Mouse (Mus musculus): ENCODE data around the gene Tmem60.

Tmem60 gene

DNA sequence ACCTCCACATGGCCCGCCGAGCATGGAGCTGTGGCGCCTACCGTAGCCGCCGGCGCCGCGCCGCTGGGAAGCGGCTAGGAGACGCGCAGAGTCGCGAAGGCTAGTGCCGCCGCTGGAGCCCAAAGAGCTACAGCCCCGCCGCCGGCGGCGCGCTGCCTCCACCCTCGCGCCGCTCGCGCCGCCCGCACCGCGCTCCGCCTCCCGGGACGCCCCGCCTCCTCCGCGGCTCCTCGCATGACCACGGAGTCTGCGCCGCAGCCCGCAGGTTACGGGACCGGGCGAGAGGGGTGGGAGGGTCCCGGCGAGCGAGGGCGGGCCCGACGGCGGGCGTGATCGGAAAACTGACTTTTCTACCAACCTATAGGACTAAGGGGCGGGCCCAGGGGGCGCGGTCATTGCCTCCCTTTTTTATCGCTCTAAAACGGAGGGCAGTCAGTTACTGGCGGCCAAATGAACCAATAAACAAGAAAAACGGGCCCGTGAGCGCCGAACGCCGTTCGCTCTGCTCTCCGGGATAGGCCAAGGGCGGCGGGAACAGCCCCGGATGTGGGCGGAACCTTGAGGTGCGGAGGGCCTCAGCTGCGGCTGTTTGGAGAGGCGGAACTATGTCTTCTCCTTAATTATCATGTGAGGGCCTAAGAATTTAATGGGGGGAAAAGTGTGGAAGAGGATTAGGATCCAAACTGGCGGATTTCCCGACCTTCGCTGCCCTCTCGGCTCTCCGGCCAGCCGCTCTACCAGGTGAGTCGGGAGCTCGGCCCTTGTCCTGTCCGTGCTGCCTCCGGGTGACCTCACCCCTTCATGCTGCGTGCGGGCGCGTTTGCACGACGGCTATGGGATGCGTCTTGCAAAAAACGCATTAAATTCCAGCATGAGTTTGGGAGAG, at the start of gene Tmem60, which contains the start of gene Phtf2:
Gene Tmem60 (plus strand): TSS at position 277 of the 886 bp plus-strand sequence.
Gene Phtf2 (minus strand): TSS at position 210 of the 886 bp plus-strand sequence.
- DNase-seq: peak; percentile 99

DNA sequence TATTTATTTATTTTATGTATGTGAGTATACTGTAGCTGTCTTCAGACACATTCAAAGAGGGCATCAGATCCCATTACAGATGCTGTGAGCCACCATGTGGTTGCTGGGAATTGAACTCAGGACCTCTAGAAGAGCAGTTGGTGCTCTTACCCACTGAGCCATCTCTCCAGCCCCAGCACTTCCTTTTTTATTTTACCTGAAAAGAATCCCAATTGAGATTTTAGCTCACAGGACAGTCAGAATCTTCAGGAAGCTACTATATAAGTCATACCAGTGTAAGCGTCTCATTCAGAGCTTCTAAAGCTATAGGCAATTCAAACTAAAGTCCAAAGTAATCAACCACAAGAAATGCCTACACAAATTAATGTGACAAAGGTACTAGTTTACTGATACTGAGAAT, 47.6 kb upstream of the Tmem60 start:
- no peak for DNase-seq

DNA sequence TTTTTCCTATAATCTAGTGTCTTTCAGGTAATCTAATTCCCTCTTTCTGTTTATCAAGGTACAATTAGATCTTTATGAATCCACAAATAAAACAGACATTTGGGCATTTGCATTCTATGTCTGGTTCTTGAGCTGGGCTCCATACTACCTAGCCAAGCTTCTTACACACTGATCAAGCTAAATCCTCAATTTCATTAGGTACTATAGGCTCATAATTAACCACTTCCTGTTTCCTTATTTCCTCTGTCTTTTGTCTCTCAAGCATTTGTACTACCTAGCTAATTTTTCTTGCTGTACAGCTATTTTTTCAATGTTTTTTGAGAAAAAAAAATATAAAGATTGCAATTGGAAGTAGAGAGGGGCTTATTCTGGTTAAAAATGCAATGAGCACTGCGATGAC, 44.9 kb upstream of the Tmem60 start:
- no peak for DNase-seq

DNA sequence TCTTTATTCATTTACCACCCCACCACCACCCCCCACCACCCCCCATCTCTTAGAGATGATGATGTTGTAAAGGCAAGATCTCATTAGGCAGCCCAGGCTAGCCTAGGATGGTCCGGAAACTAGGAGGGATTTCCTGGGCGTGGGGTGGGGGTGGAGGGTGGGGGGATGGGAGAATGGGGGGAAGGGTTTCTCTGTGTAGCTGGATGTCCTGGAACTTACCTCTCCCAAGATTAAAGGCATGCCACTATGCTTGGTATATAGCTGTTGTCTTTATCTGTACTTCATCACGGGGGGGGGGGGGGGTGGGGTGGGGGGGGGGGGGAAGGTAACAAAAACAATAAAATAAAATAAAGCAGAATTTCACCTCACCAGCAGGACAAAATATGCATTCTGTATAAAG, 38.6 kb upstream of the Tmem60 start:
- DNase-seq: no peak

DNA sequence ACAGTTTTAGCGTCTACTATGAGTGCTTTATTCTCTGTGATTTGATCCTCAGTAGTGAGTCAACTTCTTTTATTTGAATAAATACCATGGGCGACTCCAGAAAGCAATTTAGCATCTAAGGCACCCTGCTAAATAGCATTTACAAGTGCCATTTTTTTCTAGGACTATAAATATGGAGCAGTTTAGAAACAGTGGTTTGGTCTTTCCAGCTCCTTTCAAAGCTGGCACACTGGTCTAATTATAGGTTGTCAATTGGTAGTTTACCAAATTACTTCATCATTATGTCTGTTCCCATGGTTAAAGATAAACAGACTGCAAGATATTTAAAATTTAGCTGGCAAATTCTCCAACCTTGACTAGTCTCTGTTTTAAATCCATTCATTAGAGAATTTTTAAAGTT, 38.2 kb upstream of the Tmem60 start:
- DNase-seq: no peak

DNA sequence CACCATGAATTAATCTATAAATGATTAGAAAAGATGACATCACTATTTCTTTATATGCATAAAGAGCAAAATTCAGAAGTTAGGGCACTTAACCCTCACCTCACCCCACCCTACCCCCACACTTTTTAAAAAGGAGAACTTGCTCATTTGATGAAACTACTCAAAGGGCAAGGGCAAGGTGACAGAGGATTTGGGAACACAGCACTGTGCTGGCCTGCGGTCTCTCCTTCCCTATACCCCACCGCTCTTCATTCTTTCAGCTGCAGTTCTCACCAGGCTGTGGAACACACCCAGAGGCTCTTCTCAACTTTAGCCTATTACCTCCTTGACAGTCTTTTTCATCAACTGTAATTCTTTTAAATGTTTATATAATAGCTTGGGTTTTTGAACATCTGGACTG, 35.0 kb upstream of the Tmem60 start:
- no peak for DNase-seq

DNA sequence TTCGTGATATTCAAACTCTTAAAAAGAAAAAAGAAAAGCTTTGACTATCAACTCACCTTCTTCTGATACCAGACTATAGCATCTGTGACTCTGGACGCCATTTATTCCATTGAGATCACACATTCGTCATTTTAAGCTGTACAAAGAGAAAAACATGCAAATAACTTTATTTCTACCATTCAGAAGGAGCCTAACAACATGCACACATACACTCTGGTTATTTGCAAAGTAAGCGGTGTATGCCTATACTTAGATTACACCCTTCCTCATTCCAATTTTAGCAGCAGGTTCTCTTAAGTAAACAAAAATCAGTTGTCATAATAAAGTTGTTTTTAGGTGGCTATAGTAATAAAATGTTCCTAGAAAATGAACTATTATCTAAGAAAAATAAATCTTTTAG, 26.9 kb upstream of the Tmem60 start:
- no peak for DNase-seq

DNA sequence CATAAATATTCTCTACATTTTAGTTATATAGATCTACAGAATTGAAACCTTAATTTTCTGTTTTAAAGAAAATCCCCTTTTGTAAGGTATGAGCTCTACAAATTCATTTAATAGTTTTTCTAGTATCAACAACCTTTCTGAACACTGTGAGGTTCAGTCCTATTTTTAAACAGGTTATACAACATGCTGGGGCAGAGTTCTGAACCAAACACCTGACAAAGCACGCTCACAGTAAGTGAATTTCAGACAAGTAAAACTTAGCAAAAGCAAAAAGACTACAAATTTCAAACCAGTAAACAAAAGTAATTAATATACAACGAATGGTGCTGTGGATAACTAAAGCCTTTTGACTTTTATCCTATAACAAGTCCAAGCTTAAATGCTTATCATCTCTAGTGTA, 23.6 kb upstream of the Tmem60 start:
- DNase-seq: no peak

DNA sequence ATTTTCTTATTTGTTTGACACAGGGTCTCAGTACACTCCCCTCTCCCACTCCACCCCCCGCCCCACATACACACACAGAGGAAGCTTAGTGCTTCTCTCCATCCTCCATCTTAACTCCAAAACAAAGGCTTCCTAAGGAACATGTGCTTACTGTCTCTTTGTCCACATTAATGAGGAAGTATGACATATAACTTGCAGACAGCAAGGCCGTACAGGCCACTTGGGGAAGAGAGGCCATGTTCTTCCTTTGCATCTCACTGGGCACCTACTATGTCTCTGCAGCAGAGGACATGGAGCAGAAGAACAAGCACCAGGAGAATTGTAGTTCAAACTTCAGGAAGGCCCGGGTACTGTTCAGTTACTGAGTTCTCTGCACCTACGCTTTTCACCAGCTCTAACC, 21.4 kb upstream of the Tmem60 start:
- DNase-seq: no peak

DNA sequence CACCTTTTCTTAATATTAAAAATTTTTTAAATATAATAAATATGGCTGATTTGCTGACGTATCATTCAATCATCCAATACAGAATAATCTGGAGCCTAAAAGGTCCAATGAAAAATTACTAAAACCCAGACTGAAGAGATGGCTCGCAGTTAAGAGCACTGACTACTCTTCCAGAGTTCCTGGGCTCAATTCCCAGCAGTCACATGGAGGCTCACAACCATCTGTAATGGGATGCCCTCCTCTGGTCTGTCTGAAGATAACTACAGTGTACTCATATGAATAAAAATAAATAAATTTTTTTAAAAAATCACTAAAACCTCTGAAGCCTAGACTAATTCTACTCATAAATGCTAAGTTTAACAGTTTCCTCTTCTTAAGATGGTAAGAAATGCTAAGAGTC, 20.1 kb upstream of the Tmem60 start:
- no peak for DNase-seq

DNA sequence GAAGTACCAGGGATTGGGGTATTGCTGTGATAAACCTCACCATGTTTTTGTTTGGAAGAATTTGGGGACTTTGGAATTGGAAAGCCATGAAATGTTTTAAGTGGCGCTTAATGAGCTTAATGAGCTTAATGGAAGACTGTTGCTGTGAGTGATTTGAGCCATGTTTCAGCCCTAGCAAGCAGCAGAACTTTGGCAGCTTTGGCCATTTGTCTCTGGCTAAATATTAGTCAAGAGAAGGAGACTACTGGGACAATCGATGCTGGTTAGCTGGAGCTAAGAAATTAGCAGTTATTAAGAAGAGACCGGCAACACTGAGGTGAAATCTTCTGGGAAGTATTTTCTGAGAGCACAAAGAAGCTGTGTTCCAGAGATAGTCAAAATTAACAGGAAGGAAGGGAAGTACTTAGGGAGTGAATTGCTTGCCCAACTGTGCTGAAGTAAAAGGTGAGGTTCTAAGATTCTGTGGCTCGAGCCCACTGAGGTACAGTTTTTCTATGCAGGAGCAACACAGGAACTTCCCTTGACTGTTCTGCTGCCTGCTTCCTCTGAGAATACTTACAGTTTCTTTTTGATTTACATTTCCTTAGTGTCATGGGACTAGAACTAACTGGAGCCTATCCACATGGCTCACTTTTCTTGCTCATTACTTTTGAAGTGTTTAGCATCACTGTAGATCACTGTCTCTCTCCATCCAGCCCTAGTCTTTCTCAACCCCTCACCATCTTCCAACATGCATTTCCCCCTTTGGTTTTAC, 17.6 kb upstream of the Tmem60 start:
- DNase-seq: no peak

DNA sequence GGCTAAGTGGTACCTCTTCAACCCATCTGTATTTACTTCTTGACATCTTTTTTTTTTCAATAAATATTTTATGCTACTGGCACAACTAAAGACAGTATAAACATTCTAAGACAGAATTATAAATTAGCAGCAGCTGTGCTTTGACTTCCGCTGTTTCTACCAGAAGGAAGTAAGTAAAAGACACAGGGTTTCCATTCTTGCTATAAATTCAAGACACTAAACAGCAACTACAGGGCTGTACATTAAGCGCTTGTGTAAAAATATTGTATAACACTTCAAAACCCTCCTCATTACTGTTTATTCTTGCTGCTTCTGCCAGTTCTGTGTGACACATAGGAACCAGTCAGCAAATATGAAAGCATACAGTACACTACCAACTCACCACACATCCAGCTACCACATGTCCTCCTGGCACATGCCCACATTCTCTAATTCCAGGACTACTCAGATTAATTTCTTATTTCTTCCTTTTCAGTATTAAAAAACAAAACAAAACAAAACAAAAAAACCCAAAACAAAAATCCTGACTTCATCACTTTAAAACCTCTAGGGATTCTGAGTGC, 16.7 kb upstream of the Tmem60 start:
- no peak for DNase-seq

DNA sequence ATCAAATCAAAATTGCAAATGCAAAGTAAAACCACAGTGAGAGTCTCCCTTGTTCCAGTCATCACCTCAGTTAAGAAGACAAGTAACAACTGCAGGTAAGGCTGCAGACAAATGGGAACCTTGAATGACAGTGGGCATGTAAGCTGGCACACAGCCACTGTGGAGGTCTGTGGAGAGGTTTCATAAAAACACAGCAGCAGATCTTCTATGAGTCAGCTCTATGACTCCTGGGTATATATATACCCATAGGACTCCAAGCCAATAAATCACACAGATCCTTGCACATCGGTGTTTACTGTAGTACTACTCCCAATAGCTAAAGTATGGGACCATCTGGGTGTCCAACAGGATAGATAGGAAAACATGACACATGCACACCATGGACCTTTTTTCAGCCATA, 8.8 kb upstream of the Tmem60 start:
- DNase-seq: no peak

DNA sequence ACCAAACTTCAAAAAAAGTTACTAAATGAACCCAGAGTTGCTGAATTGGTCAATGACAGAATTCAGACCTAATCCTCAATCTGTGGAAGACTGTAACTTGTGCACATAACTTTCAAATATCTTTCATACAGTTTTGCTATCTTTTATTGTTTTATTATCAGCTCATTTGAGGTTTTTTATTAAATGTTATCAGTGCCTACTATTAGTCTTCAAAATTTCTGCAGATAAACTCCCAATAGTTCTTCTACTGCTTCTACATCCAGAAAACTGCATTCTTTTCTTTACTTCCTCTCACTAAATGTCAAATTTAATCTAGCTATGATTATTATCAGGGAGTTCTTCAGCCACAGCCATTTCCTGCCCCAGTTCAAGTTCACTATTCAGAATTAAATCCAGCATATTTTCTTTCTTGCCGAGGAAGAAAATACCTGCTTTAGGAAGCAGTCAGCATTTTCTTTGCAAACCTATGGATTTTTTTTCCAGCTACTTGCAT, 5.0 kb upstream of the Tmem60 start:
- DNase-seq: no peak

DNA sequence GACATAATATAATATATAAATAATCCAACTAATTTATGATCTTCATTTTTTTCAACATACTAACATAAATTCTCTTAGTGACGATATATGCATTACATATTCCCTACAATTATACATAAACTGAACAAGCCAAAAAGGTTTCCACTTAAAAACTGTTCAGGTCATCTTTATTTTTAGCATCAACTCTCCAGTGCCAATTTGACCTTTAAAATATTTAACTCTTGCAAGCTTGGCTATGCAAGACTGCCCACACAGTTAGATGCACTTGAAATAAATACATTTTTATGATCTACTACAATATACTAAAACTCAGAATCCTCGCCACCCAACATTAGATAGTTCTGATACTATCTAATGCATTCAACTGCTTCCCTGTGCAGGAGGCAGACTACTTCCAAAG, 1.6 kb upstream of the Tmem60 start:
- no peak for DNase-seq

DNA sequence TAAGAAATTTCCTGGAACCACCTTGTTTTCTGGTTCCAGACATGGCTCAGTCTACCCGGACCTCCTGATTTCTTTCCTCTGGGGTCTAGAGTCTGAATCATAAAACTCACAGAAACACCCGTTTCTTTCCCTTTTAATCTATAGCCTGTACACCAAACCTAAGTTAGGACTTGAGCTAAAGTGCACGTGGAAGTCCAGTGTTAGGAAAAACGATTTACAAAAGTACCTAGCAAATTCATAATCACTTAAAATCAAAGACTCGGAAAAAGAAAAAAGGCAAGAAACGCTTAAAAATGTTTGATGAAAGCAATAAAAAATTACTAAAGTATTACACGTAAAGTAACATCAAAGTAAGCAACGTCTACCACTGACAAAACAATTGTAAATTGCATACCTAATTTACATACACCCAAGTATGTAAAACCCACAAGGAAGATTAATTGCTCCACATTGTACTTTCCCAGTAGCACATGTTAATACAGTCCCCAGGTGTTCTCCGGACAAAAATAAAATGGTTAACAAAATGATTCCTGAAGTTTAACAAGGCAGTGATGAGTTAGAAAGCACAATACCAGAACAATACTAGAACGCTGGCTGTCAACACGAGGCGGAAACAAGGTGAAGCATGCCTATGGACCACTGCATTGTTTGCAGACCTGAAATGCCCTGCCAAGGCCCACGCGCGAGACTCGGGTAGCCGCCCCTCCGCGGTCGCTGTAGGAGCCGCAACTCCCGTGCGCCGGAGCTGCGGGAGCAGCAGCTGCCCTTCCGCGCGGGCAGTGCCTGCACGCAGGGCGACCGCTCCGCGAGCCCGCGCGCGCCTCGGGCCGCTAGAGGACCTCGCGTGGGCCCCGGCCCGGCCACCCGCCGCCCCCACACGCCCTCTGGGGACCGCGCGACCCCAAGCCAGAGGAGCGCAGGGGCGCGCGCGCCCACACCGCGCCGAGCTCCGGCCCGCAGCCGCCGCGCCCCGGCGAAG, 905 bp upstream of the Tmem60 start:
- DNase-seq: peak; percentile 63 to 76

DNA sequence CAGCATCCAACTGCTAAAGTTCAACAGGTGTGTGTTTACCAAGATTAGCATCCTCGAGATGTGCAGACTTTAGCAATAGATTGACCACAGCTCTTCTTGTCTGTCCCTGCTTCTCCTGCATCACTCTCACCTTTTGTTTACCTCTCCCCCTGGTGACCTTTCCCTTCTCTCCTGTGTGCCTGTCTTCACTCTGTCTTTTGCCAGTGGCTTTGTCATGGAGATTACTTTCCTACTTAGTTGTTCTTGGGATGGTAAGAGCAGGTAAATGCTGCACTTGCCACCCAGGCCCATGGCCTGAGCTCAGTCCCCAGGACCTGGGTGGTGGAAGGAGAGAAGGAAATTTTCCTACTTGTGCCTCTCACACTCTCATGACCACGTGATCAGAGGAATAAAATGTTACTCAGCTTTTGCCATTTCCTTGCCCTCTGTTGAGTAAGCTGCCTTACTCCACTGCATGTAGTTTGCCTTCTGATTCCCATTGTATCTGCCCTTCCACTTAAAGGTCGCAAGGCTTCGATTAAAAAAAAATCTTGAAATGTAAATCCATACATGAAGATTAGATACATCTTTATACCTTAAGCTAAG, 2.1 kb downstream of the Tmem60 start:
- DNase-seq: no peak

DNA sequence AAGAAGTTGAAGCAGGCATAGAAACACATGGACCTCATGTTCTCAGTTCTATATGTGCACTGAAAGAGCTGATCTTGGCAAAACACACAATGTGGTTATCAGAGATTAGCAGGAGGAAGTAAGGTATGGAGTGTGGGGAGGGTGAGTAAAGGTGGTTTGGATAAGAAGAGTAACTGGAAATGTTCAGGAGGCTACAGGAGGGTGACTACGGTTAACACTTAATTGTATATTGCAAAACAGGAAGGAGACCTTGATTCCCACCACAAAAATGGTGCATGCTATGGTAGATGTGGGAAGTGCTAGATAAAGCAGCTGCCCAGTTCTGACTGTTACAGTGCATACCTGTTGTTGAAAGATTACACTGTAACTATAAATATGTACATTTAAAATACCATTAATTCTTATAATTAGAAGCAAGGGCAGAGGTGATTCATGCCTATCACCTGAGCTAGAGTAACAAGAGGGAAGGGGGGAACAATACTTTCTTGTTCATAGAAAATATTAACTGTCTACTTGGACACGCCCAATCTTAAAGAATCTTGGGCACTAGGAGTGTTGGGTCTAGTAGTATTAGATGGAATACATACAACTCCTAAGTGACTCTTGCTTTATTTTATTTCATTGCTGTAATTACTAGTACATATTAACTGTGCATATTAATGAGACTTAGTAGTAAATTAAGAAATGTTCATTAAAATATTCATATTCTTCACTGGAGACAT, 15.6 kb downstream of the Tmem60 start:
- no peak for DNase-seq

DNA sequence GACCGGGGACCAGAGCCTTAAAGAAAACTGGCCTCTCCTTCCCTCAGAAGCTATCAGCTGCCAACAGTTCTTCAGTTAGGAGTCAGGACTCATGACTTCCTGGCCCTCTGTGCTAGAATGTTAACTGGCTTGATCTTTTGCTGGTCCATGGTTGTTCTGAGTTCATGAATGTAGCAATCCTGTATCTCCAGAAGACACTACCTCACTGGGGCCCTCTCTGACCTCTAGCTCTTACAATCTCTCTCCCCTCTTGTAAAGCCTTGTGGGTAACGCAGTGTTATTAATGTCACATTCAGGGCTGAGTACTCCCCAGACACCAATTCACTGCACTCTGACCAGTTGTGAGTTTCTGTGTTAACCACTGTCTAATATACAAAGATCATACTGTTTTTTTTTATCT, 22.7 kb downstream of the Tmem60 start:
- DNase-seq: no peak

DNA sequence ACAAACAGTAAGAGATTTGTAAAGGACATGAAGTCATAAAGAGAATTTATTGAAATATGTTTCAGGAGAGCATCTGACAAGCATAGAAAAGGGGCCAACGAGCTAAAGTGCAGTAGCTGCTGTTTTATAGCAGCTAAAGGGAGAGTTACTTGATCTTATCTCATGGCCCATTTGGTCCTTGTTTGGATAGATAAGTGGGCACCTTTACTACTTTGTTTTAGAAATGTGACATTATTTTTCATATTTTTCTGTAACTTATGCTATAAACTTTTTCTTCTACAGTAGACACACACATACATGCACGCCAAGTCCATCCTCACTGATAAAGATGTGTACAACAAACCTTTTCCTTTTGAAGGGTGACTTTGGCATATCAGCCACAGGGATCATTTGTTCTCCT, 23.4 kb downstream of the Tmem60 start:
- DNase-seq: no peak

DNA sequence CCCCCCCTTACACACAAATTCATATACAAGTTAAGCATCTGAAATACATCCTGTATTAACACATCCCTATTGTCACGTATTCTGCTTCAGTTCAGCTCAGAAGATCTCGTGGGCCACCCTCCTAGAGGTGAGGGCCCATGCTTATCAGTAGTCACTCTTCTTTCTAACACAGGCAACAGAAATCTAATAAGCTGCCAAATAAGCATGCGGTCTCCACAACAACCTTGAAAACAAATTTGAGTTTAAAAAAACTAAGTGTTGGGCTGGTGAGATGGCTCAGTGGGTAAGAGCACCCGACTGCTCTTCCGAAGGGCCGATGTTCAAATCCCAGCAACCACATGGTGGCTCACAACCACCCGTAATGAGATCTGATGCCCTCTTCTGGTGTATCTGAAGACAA, 24.2 kb downstream of the Tmem60 start:
- DNase-seq: no peak
